Mouse (Mus musculus) hindlimb bud, embryonic 11.5 days (tissue): ENCODE data around the gene Zdhhc5.
"Not testable (repeated sequence)": the region's sequence is repeated elsewhere in the genome, so short reads cannot be mapped to it uniquely, and the experiment has no call there.

Experiments used
- DNase-seq: peaks from one replicate; pipeline ENCODE4 v3.0.0-alpha.2; 2012; ENCODE audit warnings: low read depth, low spot score; ENCODE audit errors: extremely low spot score

Zdhhc5 gene

DNA sequence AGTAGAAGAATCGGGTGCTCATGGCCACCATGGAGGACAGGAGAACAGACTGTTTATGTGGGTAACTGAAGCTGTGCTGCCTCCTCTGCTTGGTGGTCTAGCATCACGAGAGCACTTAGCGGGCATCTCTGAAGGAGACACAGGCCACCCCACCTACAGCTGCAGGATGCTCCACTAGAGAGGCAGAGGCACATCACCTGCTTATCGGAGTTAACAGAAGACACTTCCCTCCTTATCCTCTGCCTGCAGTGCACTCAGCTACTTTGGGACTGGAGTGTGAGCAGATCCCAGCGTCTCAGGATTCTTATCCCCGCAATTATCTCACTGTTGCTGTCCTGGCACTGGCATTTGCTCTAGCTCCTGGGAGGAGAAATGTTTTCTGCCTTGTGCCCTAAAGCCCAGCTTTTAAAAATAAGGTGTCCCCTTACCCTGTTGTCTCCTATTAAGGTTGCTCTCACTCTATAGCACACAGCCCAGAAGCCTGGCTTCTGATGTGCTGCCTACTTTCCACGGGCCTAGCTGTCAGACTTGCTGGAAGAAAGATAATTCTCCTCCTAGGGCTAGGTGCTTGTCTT, 20.5 kb upstream of the Zdhhc5 start:
- no peak for DNase-seq

DNA sequence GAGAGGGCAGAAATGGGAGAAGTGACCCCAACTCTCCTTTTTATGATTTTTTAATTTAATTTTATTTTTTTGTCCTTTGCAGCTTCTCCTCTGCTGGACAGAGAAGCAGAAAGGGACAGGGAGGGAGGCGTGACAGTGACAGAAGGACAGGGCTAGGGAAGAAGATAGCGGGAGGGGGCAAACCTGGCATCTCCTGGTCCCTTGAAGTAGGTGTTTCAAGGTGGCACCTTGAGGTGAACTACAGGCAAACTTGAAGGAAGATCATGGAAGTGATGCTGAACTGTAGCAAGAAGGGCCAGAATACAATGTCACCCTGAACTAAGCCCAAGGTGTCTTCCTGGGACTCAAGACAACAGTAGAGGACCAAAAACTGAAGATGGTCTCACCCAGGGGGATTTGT, 19.9 kb upstream of the Zdhhc5 start:
- DNase-seq = no peak

DNA sequence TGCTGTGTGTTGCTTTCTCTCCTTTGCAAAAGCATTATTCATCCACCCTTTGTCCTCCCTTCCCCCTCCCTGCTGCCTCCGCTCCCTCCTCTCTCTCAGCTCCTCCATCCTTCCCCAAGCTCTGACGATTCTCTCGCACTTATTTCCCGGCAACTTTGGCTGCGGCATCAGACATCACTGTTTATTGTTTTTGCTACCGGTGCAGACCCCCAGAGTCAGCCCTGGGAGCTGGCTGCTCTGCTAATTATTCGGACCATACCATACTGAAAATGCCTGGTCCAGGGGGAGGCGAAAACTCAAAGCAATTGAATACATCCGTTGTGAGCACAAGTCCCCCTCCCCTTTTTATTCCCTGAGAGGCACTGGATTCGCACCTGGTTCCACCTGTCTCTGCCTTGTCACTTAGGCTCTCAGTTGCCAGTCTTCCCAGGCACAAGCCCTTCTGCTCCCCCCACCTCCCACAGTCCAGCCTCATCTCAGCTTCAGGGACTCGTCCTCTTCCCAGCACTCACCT, 19.4 kb upstream of the Zdhhc5 start:
- no peak for DNase-seq

GRCm38 (mm10) chr2:84733579-84734300, 18.8 kb upstream of the Zdhhc5 start, which contains the start of gene Ypel4:
Ypel4 (plus strand) TSS chr2:84734058.
- no peak for DNase-seq

GRCm38 (mm10) chr2:84732394-84732793, 17.4 kb upstream of the Zdhhc5 start:
- no peak for DNase-seq

GRCm38 (mm10) chr2:84731206-84731605, 16.2 kb upstream of the Zdhhc5 start:
- DNase-seq = no peak

- DNase-seq = not testable (repeated sequence)
Measured at GRCm38 (mm10) chr2:84728191-84728590, 13.2 kb upstream of the Zdhhc5 start.

DNA sequence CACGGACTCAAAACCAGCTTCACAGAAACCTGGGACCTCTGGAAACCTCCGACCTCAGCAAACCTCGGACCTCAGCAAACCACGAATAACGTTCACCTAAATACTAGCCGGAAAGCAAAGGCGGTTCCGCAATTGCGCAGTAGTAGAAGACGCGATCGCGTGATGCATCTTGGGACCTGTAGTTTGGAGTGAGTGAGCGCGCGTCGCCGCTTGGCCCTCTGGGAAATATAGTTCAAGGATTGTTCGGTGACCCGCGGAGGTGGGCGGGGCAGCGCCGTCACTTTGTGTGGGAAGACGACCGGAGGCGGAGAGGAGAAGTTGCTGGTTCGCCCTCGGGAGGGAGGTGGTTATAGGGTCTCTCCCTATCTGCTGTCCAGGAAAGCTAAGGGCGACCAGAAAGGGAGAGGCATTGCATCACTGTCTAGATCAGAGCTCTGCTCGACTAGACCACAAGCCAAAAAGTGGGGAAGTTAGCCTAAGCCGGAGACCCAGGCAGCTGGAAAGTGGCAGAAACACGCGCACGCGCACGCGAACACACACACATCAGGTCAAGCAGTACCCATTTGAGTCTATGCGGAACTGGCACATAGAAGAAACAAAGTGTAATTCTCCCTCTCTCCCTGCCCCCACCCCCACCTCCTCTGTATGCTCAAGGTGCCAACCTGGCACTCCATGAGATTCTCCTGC, 12.3 kb upstream of the Zdhhc5 start, which contains the start of gene Clp1:
Gene Clp1 (minus strand): TSS at position 179 of the 687 bp plus-strand sequence.
- DNase-seq = peak; percentile 93

- DNase-seq = no peak
Measured at GRCm38 (mm10) chr2:84726716-84727115, 11.7 kb upstream of the Zdhhc5 start.

GRCm38 (mm10) chr2:84725770-84726169, 10.8 kb upstream of the Zdhhc5 start:
- no peak for DNase-seq

DNA sequence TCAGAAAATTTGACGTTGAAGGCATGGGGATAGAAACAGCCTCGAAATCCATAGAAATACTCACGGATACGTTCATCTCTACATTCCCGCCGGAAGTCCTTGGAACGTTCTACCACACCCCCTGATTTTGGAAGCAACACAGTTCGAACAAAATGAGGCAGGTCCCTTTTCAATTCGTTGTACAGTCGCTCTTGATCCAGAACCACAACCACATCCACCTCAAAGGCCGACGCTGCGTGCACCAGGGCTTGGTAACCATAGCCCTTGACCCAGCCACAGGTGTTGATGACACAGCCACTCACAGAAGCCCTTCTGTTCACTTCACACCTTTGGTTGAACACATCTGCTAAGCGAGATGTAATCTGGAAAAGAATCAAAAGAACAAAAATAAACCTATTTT, 8.9 kb upstream of the Zdhhc5 start:
- DNase-seq = no peak

GRCm38 (mm10) chr2:84721182-84721581, 6.2 kb upstream of the Zdhhc5 start:
- DNase-seq = no peak

GRCm38 (mm10) chr2:84720718-84721117, 5.7 kb upstream of the Zdhhc5 start:
- DNase-seq = no peak

DNA sequence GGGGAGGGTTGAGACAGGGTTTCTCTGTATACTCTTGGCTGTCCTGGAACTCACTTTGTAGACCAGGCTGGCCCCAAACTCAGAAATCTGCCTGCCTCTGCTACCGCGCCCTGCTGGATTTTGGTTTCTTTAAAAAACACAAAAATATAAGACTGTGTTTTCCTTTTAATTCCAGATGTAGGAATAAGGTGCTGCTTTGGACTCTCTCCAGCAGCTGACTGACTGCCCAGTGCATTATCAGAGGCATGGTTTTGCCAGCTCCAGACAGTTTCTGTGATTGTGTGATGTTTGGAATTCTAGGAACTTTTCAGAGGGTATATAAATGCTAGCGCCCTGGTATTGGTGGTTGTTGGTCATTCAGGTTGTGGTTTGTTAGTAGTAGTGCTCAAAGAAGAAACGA, 2.4 kb upstream of the Zdhhc5 start:
- no peak for DNase-seq

DNA sequence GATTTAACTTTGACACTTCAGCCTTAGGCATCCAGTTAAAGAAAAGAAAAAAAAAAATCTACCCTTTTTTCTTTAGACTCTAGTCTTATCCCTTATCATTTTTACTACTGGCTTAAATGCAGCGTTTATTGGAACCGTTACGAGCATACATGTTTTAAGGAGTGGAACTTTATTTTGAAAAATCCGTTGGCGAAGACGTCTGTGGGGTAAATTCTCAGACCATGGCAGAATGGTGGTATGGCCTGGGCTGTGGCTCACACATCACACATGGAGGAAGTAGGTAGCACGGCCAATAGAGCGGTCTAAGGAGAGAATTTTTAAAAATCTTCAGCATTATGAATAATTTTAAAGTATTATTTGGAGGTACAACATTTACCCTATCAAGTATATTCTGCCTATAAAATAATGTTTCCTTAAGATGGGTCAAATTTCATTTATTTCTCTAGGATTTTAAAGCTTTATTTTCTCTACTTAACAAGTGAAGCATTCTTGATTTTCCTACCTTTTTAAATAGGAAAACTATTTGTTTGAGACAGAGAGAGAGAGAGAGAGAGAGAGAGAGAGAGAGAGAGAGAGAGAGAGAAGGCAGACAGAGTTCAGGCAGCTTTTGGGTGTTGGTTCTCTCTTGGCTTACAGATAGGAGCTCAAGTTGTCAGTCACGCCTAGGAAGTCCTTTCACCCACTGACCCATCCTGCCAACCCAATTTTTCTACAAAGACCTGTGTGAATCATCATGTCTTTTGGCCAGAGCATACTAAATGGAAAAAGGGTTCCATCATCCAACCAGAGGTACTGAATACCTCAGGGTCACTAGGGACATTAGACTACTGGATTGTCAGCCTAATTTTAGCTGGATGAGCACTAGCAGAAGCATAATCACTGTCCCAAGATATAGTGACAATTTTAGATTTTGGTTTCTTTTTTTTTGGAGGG, 1.7 kb upstream of the Zdhhc5 start:
- DNase-seq = no peak

DNA sequence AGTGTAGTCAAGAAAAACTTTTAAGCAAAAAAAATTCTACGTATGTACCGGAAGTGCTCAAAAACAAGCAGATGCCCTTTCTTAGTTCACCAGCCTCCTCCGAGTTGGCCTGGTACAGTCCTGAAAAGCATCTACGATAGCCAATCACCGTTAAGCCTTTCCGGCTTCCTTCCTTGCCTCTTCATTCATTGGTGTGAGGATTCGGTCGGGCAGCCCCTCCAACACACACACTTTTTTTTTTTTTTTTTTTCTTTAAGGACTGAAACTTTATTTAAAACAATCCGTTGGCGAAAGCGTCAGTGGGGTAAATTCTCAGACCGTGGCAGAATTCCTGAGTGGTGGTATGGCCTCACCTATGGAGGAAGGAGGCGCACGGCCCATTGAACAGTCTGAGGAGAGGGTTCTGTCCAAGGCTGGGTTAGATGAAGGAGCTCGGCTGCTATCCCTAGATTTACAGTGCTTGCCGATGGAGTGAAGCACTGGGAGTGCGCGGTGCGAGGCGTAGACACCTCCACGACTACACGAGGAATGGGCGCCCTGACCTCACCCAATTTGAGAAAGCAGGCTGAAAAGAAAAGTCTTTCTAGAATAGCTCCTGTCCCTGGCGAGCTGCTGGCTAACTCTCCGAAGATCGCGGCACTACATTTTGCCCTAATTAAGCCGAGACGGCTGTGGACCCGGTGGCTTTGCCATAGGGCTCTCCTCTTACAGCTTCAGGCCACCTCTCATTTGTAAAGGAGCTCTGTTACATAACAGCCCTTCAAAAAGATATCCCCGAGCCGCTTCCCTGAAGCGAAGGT, 782 bp upstream of the Zdhhc5 start:
- DNase-seq = no peak

DNA sequence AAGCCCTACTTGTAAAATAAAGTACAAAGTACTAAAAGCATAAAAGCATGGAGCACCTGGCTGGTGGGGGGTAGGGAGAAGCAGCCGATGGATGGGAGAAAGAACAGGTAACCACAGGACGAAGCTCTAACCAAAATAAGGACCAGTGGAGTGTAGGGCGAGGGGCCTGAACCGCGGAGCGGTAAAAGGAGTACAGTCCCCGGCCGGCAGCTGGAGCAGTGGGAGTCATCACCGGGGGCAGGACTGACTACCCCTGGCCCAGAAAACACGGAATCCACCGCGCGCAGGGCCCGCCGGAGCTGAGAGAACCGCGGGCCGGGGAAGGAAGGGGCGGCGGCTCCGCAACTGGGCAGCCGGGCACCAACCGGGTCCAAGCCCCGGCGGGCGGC, 564 bp downstream of the Zdhhc5 start:
- DNase-seq = no peak

- DNase-seq = no peak
Measured at GRCm38 (mm10) chr2:84711898-84712297, 3.1 kb downstream of the Zdhhc5 start.

- no peak for DNase-seq
Measured at GRCm38 (mm10) chr2:84707523-84707922, 7.5 kb downstream of the Zdhhc5 start.

DNA sequence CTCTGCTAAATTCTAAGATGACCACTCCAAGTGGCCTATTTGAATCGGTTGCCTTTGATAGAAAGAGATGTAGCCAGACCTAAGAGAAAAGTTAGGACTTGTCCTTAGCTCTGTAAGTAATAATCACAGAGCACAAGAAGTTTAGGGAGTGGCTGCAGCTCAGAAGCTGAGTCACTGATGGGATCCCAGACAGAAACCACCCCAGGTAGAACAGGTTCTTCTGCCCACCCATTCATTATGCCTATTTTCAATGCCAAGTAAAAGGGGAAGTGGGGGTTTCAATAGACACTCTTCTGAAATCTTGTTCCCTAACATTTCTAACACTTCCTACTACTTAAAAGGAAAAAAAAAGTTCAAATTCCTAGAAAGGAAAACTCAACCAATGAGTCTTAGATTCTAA, 9.7 kb downstream of the Zdhhc5 start:
- DNase-seq = no peak
